Mouse (Mus musculus): ENCODE measurements around the gene Pla2g4e.
A peak's percentile ranks its signal among the peaks of the same experiment; 100 is the strongest.
"Not testable (repeated sequence)": the region's sequence is repeated elsewhere in the genome, so short reads cannot be mapped to it uniquely, and the experiment has no call there.

Pla2g4e gene

DNA sequence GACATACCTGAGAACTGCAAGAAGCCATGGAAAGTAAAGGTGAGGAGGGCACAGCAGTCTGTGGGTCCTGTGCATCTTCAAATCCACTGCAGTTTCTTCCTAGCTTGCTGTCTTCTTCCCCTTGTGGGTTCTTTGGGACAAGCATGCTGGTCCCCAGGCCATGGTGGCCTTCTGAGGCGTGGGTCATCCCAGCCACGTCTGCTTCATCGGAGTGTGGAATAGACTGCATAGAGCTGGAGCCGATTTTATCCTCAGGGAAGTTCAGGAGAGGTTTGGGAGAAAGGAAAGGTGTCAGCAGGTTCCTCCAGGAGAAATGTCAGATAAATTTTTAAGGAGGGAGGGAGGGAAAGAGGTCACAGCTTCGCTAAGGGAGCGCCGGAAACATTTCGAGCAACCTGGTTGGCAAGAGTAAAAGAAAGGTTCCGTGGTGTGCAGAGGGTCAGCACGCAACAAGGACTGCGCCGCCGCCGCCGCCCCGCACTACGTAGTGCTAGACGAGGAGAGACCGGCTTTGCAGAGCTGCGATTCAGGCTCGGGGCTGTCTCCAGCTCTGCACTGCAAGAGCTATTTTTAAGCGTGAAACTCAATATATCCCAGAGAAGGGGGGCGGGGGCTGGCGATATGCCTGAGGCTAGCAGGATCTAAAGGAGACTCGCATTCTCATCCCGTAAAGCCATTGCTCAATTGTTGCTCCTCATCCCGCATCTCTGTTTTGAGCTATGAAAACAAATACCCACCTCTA is at the start of gene Pla2g4e:
Pla2g4e (minus strand) TSS at position 657 of the 742 bp plus-strand sequence.
- DNase-seq (ENCODE audit: extremely low spot score), result peak; percentile 51

DNA sequence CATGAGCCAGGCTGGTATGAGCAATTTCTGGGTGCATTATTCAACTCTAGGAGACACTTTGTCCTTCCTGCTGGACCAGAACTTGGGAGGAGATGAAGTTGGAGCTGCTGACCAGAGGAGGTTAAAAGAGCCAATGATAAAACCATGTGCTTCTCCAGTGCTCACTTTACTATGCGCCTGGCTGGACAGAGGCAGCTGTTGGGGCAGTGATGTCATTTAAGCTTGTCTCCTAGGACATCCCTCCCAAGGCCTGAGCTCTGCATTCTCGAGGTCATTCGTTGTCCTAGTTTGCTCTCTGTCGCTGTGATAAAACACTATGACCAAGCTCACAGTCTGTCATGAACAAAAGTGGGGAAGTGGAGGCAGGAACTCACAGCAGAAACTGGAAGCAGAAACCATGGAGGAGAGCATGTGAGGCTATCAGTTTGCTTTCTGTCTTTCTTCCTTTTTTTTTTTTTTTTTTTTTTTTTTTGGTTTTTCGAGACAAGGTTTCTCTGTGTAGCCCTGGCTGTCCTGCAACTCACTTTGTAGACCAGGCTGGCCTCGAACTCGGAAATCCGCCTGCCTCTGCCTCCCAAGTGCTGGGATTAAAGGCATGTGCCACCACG is 46.4 kb upstream of the Pla2g4e start:
- no peak for DNase-seq (ENCODE audit: extremely low spot score)

GRCm38 (mm10) chr2:120288995-120289394 is 43.9 kb upstream of the Pla2g4e start, which contains the start of gene Pla2g4d:
Gene Pla2g4d (minus strand): TSS chr2:120289197.
- no peak for DNase-seq (ENCODE audit: extremely low spot score)

DNA sequence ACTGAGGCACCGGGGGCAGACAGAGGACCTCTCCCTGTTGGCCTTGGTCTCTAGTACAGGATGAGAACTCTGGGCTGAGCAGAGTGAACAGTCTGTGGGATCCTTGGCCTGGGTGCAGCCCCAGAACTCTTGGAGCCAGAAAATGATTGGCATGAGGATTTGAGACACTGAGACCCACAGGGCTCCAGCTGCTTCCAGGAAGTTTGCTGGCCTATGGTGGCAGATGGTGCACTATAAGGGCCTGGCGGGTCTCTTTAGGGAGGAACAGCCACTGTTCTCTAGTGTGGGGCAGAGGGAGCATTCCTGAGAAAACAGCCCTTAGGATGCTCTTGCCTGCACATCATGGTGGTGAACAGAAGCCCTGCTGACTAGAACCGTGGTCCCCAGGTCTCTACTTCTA is 43.3 kb upstream of the Pla2g4e start:
- DNase-seq (ENCODE audit: extremely low spot score), result no peak

DNA sequence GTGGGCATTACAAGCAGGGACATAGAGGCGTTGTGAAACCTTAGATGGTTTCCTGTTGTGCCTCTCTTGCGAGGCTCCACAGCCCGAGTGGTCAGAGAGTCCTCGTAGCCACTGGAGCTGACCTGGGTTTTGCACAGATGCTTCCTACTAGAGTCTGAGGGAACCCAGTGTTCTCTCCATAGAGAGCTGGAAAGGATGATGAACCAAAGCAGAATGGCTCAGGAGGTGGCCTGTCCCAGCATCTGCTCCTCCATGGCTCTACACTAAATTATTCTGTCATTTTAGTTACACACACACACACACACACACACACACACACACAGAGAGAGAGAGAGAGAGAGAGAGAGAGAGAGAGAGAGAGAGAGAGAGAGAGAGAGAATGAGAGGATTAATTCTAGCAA is 40.5 kb upstream of the Pla2g4e start:
- no peak for DNase-seq (ENCODE audit: extremely low spot score)

GRCm38 (mm10) chr2:120284705-120285104 is 39.6 kb upstream of the Pla2g4e start:
- no peak for DNase-seq (ENCODE audit: extremely low spot score)

DNA sequence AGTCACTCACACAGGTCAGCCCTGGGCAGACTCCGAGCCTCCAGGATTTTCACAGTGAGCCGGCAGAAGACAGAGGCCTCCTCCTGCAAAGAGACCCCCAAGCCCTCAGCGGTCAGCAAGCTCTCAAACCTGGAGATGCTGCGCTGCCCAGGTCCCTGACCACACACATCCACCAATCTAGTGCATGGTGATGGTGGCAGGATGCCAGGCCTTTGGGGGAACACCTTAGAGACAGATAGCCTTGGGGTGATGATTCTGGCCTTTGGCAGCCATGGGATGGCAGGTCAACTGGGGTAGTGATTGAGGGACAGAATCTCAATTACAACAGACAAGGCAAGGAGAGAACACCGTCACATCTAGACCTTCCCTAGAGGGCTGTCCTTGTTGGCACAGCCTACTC is 39.0 kb upstream of the Pla2g4e start:
- DNase-seq (ENCODE audit: extremely low spot score), result no peak

DNA sequence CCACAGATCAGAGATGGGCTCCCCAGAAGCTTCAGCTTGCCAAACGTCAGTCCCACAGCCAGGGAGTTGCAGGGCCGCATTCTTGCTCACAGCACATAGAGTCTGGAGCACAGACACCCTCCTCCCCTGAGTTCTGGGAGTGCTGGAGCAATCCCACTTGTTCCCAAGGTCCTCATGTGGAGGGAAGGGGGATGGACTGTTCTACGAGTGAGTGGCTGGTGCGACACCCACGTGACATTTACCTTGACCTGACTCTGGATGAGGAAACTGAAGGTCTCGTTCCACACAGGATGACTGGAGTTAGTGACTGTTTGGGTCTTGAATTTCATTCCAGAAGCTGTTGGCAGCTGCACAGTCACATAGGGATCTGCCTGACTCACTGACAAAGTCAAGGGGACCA is 38.4 kb upstream of the Pla2g4e start:
- no peak for DNase-seq (ENCODE audit: extremely low spot score)

DNA sequence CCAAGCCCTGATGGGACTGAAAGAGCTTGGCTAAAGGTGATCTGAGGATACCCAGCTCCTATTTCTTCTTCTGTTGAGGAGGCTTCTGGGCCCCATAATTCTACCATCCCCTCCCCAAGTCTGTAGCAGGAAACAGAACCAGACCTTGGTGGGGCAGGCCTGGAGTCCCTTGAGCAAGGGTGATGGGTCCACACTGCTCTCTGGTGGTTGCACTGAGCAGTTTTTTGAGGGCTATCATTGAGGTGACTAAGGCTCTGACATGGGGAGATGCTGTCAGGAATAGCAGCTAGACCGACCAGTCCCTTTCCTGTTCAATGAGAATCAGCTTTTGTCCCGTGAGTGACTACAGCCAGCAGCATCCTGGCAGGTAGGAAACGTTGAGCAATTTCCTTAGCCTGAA is 36.1 kb upstream of the Pla2g4e start:
- no peak for DNase-seq (ENCODE audit: extremely low spot score)

DNA sequence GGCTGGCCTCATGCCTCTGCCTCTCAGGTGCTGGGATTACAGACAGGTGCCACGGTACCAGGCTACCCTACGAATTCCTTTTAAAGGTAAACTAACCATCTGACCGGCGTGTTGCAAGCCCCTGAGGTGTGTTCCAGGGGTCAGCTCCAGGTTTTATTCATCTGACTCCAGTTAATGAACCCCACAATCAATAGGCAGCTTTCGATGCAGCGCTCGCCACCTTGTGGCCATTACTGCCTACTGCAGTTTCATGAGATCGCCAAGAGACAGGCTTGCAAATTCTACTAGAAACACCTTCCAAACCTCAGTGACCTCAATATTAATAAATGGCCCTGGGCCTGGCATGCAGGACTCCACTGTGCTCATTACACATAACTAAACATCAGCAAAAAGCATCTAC is 34.8 kb upstream of the Pla2g4e start:
- peak; percentile 48 for DNase-seq (ENCODE audit: extremely low spot score)

GRCm38 (mm10) chr2:120276951-120277350 is 31.8 kb upstream of the Pla2g4e start:
- DNase-seq (ENCODE audit: extremely low spot score), result no peak

GRCm38 (mm10) chr2:120268635-120269034 is 23.5 kb upstream of the Pla2g4e start:
- DNase-seq (ENCODE audit: extremely low spot score), result peak; percentile 58

DNA sequence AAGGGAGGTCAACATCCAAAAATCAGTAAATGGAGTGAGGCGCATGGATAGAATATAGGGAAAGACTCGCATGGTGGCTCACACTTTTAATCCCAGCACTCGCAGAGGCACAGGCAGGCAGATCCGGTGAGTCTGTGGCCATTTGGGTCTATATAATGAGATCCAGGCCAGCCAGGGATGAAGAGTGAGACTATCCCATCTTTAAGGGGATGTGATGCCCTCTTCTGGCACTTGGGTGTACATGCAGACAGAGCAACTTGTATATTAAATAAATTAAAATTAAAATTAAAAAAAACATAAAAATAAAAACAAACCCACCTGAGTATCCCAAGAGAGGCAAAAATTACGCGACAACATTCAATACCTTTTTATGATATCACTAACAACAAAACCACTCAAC is 20.4 kb upstream of the Pla2g4e start:
- DNase-seq (ENCODE audit: extremely low spot score), result no peak

- no peak for DNase-seq (ENCODE audit: extremely low spot score)
Measured at GRCm38 (mm10) chr2:120264858-120265257, 19.7 kb upstream of the Pla2g4e start.

GRCm38 (mm10) chr2:120262876-120263275 is 17.7 kb upstream of the Pla2g4e start:
- no peak for DNase-seq (ENCODE audit: extremely low spot score)

DNA sequence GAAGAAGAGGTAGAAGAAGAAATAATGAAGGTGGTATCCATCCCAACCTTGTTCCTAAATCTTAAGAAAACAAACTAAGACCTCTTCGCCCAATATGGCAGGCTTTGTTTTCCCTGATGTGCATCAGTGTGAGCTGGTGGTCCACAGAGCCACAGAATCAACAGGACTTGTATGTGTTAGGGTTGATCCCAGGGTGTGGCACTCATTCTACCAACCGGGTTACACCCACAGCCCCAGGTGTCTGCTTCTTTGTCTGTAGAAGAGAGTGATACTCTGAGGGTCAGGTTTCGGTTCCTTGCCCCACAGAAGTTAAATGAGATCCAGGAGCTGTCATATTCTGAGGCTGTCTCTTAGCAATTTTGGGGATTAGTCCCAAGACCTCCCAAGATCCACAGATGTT is 16.2 kb upstream of the Pla2g4e start:
- no peak for DNase-seq (ENCODE audit: extremely low spot score)

DNA sequence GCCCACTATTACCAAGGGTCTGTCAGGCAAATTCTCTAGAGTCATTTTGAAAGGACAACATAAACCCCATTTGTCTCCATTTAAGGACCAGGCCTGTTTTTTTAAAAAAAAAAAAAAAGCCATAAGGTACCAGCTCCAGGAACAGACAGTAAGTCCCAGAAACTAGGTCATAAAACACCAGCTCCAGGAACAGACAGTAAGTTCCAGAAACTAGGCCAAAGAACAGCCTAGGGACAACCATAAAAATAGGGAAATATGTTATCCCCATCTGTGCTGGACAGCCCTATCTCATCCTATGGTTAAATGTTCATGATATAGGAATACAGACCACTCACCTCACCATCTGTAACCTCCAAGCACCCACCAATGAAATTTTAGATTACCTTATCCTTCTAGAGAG is 11.1 kb upstream of the Pla2g4e start:
- DNase-seq (ENCODE audit: extremely low spot score), result no peak

GRCm38 (mm10) chr2:120252644-120253043 is 7.5 kb upstream of the Pla2g4e start:
- no peak for DNase-seq (ENCODE audit: extremely low spot score)

DNA sequence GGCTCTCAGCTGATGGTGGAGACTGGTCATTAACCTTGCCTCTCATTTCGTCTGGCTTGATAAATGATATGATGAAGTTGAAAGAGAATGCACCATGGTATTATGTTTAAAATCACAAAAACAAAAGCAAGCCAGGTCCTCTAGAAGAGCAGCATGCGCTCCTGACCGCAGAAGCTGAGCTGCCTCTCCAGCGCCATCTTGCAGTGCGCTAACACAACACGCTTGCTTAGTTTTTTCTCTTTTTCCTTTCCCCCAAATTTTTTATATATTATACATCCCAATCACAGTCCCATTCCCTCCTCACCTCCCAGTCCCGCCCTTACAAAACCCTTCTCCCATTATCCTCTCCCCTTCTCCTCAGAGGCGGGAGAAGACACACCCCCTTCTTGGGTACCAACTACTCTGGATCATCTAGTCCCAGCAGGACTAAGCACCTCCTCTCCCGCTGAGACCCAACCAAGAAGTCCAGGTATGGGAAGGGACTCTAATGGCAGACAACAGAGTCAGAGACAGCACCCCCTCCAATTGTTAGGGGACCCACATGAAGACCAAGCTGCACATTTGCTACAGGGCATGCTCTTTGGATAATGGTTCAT is 384 bp upstream of the Pla2g4e start:
- DNase-seq (ENCODE audit: extremely low spot score), result no peak

DNA sequence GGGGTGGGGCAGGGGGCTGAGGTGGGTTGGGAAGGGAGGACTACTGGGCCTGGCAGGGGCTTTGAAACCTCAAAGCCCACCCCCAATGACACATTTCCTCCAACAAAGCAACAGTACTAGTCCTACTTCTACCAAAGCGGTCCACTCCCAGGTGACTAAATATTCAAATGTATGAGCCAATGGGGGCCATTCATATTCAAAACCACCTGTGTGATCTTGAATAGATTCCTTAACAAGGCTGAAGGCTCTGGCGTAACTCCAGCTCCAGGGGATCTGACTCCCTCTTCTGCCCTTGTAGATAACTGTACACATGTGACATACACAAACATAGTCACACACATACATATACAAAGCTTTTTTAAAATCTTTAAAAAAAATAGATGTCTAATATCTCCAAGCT is 1.1 kb downstream of the Pla2g4e start:
- no peak for DNase-seq (ENCODE audit: extremely low spot score)

- DNase-seq (ENCODE audit: extremely low spot score), result no peak
Measured at GRCm38 (mm10) chr2:120242791-120243467, 2.2 kb downstream of the Pla2g4e start.

DNA sequence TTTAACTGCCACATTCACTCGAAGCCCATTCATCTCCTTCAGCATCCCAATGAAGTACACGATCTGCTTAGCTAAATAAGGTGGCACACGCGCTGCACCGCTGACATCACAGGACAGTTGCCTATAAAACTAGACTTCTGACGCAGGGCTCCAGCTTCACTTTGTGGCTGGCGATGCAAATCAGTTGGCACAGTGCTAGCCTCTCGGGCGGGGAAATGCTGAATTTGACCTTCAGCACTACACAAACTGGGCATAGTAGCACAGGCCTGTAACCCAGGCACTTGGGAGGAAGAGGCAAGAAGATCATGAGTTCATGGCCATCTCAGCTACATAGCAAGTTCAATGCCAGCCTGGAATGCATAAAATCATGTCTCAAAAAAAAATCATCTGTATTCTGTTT is 6.4 kb downstream of the Pla2g4e start:
- not testable (repeated sequence) for DNase-seq (ENCODE audit: extremely low spot score)

GRCm38 (mm10) chr2:120237784-120238183 is 7.4 kb downstream of the Pla2g4e start:
- DNase-seq (ENCODE audit: extremely low spot score), result no peak
